Mouse (Mus musculus): Measurements from ENCODE around the gene Edf1. TPM values are rescaled to one million over a fixed set of nuclear protein-coding genes. Genes with fewer than 3 reads are reported as not detected.
A peak's percentile ranks its signal among the peaks of the same experiment; 100 is the strongest.
"Not testable (repeated sequence)": the region's sequence is repeated elsewhere in the genome, so short reads cannot be mapped to it uniquely, and the experiment has no call there.

Gene Edf1
- total RNA-seq (2021) = 100 to 1,000 TPM; 175 to 185 TPM
- long read RNA-seq, experiment 1, transcript Edf1-201 (5 exons, 722 nt) = major isoform, 145 of 153 reads
- long read RNA-seq, experiment 1, partial matches to known transcripts = 1 of 153 reads
- long read RNA-seq, experiment 1, other reads (novel, unspliced or antisense) = 6 of 153 reads
- long read RNA-seq, experiment 2, transcript Edf1-201 (5 exons, 722 nt) = major isoform, 160 of 163 reads
- long read RNA-seq, experiment 2, partial matches to known transcripts = 1 of 163 reads
- long read RNA-seq, experiment 2, other reads (novel, unspliced or antisense) = 1 of 163 reads

DNA sequence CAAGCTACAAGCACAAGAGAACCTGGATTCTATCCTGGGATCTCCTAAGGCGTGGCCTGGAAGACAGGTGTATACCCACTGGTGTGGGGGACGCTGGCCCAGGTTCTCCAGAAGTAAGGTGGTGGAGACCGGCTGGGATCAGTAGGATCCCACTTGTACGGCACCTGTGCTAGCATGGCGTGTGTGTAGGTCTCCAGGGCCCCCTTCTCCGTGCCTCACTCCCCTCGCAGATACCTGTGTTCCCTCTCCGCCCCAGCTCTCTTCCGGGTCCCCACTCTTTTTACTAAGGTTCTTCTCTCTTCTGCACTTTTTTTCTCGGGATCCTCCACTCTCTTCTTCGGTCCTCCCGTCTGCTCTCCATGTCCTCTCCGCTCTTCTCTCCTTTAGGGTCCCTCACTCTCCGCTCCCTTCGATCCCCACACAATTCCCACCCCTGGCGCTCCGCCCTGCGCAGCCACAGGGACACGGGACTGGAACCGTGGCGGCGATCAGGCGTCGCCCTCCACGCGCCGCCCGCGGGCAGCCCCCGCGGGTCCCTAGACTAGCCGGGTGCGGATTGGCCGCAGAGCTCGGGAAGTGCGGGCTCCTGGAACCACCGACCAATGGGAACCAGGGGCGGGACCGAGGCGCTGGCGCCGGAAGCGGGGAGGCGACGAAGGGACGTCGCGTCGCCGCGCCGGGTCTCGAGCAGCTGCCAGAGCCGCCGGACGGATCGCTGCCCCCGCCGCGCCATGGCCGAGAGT lies at the start of gene Edf1:
TSS of gene Edf1 (plus strand) at position 627 of the 743 bp plus-strand sequence.
- intact Hi-C loops (cut with DNase I) = no loop called here
- DNase-seq = peak; percentile 96 to 97

DNA sequence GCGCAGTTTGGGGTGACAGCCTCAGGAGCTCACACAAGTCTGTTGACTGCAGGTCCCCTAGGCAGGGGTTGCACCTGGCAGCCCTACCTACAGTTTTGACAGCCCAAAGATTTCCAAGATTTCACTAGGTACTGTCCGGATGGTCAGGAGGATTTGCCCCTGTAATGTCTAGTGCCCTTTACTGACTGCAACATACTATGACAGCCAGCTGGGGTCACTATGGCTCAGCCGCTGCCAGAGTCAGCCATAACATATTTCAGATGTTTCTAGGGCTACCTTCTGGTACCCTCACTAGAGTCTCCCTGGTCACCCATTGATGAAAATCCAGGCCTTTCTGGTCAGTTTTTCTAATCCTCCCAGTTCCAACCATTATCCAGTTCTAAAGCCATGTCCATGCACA lies 47.7 kb upstream of the Edf1 start:
- intact Hi-C loops (cut with DNase I) = loop anchor here (2.0 kb wide), 1 partner anchor 41 kb away; no protein-coding TSS in a partner anchor
- DNase-seq = no peak

DNA sequence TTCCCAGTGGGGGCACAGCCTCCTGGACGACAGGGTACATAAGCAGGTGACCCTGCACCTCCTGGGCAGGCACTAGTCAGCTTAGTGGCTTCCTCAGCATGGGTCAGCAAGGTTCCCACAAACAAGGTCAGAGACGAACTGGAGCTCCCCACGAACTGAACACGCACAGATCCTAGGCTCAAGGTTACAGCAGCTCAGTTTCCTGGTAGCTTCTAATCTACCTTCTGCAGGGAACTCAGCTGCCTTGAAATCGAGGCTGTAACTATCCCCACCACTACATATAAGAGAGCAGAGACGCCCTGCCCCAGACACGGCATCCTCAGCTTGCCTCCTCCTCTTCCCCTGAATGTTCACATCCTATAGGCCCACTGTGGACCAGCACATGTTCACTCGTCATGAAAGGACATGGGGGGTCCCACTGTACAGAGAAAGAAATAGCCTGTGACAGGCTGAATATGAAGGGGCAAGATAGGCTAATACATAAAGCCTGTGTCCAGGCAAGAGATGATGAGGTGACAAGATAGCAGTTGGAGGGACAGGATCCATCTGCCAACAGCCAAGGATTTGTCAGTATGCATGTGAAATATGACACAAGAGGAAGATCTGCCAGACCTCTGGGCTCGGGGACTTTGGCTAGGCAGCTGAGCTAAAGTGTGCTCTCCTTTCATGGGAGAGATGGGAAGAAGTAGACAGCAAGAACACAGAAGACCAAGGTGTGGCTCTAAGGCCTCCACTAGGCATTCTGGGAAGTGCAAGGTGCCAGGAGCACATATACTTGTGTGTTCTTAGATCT lies 30.9 kb upstream of the Edf1 start:
- no peak for DNase-seq
- intact Hi-C loops (cut with DNase I) = no loop called here

DNA sequence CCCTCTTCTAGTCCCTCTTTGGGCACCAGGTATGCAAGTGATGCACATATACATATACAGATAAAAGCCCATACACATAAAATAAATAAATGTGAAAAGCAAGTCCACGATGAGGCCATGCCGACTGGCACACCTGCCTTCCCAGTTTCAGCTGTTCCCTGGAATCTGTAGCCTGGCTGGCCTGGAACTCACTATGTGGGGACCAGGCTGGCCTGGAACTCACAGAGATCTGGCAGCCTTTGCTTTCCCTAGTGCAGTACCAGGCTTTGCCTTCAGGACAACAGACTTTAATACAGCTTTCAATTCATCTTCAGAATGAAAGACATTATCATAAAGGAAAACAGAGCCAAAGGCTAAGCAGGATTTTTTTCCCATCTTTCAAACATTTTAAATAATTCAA lies 23.9 kb upstream of the Edf1 start:
- intact Hi-C loops (cut with DNase I) = no loop called here
- no peak for DNase-seq

DNA sequence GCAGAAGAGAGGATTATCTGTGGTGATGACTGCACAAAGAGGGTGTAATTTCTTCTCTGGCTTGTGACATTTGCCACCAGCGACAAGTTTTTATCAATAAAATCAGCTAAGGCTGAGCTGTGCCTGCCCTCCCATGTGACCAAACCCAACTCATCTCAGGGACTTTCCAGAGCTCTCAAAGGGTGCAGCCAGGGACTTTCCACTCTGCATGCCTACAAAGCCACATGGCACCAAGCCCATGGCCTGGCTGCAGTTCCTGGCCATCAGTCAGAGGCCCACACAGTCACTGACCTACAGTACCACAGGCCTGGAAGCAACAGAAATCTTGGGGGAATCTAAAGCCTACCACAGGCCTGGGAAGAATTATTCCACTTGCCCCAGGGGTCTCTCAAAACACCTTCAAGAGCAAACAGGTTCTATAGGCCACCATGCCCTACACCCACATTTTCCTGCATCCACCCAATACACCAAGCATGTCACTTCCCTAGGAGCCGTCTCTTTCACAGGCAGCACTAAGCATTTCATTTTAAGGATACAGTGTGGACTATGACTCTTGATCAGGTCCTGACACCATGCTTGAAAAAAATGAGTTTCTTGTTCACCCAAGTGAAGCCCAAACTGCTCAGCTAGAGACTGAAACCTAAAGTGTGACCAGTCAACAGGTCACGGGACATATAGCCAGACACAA lies 23.3 kb upstream of the Edf1 start:
- intact Hi-C loops (cut with DNase I) = no loop called here
- peak; percentile 76 to 88 for DNase-seq

DNA sequence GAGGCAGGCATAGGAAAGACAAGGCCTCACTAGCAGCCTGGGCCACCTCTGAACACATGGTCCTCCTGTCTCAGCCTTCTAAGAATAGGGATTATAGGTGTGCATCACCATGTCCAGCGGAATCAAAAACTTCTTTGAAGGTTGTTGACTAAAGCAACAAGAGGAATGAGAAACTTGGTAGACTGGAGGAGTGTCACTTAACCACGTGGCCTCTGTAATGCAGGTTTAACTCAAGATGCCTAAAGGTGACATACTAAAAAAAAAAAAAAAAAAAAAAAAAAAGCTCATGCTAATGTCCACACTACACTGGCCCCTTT lies 22.8 kb upstream of the Edf1 start:
- no peak for DNase-seq
- intact Hi-C loops (cut with DNase I) = no loop called here

DNA sequence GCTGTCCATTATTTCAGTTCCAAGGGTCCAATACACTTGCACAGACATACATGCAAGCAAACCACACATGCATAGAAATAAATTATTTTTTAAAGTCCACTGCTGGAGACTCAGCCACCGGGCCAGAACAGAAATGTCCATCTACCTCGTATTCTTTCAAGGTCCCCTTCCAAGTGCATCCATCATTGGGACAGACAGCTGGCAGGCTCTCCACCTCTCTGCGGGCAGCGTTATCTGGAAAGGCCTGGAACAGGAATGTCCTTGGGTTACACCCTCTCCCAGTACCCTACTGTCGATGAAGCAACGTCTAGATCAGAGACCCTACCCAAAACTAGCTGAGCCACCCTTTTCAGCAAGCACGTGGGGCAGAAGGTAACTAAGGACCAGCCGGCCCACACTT lies 21.1 kb upstream of the Edf1 start:
- DNase-seq = no peak
- intact Hi-C loops (cut with DNase I) = no loop called here

DNA sequence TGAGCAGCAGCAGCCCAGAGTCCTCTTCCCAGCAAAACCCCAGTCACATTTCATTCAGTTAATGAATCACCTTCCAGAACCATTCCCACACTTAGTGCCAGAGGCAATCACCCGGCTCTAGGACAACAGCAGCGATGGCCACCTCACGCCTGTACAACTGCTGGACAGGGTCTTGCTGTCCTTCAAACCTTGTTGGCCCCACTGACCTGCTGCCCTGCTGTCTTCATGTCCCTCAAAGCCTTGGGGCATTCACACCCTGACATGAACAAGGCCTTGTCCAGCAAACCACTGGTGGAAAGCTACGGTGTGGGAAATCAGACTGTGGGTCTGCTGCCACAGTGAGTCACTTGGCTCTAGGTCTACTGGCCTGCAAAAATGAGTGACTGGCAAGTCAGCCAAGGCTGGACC lies 17.1 kb upstream of the Edf1 start:
- intact Hi-C loops (cut with DNase I) = no loop called here
- no peak for DNase-seq

DNA sequence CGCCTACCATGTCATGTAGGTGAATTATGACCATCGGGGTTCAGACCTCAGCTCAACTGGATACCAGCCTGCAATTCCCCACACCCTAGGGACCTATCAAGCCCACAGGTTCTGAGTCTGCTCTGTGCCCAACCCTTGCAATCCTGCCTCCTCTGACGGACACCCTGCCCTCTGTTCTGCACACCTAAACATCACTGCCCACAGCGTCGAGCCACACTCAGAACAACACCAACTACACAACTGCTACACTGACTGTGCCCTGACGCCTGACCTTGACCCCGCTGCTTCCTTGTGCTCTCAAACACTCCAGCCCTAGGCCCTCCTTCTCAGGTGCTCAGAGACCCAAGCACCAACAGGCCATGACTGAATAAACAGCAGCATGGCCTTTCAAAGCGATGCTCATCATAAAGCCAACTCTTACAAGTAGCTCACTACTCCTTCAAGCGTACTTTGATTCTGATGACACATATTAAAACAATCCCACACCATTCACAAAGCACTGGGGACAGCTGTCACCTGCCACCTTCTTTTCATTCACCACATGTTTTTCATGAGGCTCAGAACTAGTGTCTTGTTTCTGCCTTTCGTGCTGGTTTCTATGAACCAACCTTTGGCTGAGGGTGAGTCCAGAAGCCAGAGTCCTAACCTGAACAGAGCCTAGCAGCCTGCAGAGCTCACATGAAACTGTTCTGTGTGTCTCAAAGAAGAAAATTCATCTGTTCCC lies 15.8 kb upstream of the Edf1 start:
- DNase-seq = no peak
- intact Hi-C loops (cut with DNase I) = no loop called here

DNA sequence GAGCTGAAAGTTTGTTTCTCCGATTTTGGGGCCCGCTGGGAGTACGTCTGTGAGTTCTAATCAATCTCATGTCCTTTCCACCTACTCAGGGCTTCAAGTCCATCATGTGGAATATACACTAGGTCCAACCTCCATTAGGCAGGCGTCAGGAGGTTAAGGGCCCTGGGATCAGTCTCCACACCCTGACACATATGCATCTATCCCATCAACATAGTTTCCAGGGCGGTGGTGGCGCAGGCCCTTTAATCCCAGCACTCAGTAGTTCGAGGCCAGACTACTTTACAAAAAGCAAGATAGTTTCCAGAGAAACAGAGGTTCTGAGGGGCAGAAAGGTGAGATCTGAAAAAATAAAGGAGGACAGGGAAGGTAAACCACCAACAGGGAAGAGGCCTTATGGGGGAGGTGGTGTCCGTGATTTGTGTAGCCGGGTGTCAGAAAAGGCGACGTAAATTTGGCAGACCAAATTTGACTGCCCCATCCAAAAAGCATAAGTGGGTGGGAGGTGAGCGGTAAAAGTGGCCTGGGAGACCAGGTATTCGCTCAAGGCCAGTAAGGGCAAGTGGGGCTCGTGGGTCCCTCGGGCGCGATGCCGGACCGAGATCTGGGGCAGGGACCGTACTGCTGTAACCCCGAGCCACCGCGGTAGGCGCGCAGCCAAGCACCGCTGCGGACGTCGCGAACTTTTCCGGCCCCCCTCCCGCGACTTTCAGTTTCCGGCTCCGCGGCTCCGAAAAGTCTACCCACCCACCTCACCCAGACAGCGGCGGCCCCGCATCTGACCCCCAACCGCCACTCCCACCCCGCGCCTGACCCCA lies 11.4 kb upstream of the Edf1 start:
- peak in 1 of 2 experiments; percentile 86 for DNase-seq
- intact Hi-C loops (cut with DNase I) = no loop called here

DNA sequence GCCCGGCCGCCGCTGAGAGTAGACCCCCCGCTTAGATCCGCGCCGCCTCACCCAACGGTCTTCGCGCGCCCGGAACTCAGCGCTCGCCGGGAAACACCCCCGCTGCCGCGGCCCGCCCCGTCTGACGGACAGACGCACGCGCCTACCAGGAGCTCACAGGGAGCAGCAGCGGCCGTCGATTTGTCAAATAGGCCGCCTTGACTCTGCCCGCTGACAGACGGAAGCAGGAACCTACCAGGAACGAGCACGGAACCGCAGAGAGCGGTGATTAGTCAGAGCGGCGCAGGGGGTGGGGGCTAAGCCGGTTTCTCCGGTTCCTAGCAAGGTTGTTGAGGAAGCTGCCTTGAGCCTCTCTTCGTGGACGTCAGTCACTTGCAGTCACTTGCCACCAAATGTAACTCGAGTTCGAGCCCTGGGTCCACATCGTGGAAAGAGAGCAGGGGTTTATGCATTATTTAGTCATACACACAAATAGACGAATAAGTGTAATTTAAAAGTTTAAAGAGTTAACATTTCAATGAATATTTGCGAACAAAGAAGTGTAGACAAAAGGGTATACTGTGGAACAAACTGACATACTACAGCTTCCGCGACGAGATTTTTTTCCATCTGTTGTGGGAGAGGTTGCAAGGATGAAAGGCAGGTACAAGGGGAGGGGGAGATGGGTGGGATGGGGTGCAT lies 10.7 kb upstream of the Edf1 start, which contains the start of gene Traf2:
TSS of gene Traf2 (minus strand) at position 130 of the 681 bp plus-strand sequence.
- intact Hi-C loops (cut with DNase I) = no loop called here
- peak; percentile 98 to 99 for DNase-seq

DNA sequence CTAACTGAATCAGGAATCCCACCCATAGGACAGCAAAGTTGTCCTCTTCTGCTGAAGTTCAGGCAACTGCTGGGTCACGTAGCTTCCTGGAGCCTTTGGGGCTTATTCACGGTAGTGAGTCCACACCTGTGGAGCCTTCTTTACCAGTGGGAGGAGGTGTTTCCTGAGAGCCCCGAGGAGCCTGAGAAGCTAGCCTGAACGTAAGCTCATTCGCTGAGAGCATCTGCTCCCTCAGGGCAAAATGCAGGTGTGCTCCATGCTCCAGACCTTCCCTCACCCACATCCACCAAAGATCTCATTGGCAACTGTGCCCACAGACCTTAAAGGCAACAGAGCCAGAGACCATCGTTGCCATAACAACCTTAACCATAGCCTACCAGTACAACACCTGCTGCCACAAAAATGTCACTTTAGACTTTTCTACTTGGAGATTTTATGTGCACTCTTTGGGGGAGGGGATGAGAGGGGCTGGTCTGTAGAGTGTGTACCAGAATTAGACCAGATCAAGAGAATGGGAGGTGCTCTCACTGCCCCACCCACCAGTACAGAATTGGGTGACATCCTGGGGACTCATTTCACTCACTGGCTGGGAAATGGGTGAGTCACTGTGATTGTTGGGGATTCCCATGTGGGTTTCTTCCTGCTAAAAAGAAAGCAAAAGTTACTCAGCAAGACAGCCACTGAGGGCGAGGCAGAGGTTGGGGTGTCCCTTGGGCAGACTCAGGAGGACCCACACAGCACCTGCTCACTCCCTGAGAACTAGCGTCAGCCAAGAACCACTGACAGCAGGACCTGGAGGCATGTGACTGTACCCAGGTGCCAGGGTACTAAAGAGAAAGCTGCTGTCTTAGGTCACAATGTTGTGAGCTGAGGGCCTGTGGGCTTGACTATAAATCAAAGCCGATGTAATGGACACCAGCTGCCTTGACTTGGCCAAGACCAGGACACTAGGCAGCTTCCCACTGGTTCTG lies 8.3 kb upstream of the Edf1 start:
- DNase-seq = no peak
- intact Hi-C loops (cut with DNase I) = no loop called here

DNA sequence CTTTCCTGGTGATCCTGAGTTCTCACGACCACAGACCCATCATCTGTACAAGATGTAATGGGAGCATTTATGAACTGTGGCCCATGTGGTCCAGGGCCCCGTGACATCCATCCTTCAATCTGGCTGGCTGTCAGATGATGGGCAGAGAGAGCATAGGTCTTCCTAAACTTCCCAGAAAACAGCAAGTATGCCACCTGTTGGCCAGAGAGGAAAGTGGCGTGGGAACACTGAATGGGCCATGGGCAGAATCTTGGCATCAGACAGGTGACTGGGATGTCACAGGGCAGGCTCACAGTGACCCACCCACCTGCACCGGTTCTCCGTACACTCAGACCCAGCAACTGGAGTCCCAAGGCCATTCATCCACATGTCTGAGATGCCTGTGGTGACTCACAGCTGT lies 6.5 kb upstream of the Edf1 start:
- DNase-seq = peak; percentile 31 to 65
- intact Hi-C loops (cut with DNase I) = loop anchor here (2.0 to 5.0 kb wide), 2 partner anchors 40 to 129 kb away; partner anchors contain the start of gene Fut7

DNA sequence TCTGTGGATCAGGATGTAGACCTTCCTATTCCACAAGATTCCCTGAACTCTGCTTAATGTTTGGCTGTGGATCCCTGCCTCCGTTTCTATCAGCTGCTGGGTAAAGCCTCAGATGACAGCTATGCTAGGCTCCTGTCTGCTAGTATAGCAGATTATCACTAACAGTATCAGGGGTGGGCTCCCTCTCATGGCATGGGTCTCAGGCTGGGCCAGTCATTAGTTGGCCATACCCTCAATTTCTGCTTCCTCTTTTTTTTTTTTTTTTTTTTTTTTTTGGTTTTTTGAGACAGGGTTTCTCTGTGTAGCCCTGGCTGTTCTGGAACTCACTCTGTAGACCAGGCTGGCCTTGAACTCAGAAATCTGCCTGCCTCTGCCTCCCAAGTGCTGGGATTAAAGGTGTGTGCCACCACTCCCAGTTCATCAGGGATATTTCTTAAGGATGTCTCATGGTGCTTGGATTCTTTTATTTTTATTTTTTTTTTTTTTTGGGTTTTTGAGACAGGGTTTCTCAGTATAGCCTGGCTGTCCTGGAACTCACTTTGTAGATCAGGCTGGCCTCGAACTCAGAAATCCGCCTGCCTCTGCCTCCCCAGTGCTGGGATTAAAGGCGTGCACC lies 4.4 kb upstream of the Edf1 start:
- intact Hi-C loops (cut with DNase I) = loop anchor here (5.0 kb wide), 1 partner anchor 131 kb away; the partner anchor contains the start of gene Fut7
- not testable (repeated sequence) for DNase-seq

DNA sequence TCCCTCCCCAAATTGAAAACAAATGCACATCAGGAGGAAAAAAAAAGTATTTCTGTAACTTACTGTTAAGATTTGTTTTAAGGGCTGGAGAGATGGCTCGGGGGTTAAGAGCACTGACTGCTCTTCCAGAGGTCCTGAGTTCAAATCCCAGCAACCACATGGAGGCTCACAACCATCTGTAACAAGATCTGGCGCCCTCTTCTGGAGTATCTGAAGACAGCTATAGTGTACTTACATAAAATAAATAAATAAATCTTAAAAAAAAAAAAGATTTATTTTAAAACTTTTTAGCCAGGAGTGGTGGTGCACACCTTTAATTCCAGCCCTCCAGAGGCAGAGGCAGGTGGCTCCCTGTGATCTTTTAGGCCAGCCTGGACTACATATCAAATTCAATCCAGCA lies 2.2 kb upstream of the Edf1 start:
- intact Hi-C loops (cut with DNase I); DNase-seq: not testable (repeated sequence)

DNA sequence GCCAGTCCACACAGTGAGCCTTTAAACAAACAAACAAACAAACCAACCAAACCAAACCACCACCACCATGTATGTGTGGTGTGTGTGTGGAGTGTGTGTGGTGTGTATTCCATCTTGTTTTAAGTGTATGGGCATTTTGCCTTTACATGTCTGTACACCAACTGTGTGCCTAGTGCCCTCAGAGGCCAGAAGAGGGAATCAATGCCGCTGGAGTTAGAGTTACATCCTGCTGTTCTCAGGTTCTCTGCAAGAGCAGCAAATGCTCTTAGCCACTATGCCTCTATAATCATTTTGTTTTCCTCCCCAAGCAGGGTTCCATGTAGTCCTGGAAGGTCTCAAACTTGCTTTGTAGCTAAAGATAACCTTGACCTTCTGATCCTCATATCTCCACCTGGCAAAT lies 1.4 kb upstream of the Edf1 start:
- no peak for DNase-seq
- intact Hi-C loops (cut with DNase I) = no loop called here

DNA sequence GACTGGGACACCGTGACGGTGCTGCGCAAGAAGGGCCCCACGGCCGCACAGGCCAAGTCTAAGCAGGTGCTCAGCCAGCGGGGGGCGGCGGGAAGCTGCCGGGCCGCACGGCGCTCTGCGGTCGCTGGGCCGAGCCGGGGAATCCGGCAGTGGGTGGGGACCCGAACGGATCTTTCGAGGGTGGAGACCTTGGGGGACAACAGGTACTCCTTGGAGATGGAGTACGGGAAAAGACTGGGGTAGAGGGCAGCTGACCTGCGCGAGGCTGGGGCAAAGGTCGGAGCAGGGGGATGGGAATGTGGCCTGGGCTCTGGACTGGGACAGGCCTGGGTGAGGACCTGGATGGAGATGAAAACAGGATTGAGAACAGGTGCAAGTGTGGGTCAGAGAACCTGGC lies 315 bp downstream of the Edf1 start:
- intact Hi-C loops (cut with DNase I) = no loop called here
- no peak for DNase-seq

All from heart, postnatal 14 days (tissue).